ENCODE assay signal across 20 mouse cellular contexts in genomic region chr9:72590861-72591260, GRCm38 (mm10). TPM values are rescaled to one million over a fixed set of nuclear protein-coding genes. Genes with fewer than 3 reads are reported as not detected.
A peak's percentile ranks its signal among the peaks of the same experiment; 100 is the strongest.
DNase-seq lines count a peak whose midpoint lies in the region; ATAC-seq and TF ChIP-seq lines count a peak whose summit lies in the region.
"Had no signal": no experiment of that assay in that cellular context is flagged by ENCODE, and none has a peak within 500 bp of the region (broad histone marks: within the 10 kb centered on the region; RNA-seq: fewer than 3 reads in every experiment).

No protein-coding gene starts in this region.

- no peak for TF ChIP-seq EP300 in CH12.LX (IDR thresholded peaks at IDR 0.05; ENCODE audit: low read length)

- no peak for TF ChIP-seq CTCF in CH12.LX (conservative IDR thresholded peaks at IDR 0.05 in 1 of 2, IDR thresholded peaks at IDR 0.05 in 1 of 2; ENCODE audit: low read depth in 2 of 2, low read length in 2 of 2)
- no peak for TF ChIP-seq CTCF in forebrain, postnatal 0 days (IDR thresholded peaks at IDR 0.05; ENCODE audit: low read depth)

- H3K27ac ChIP-seq in CH12.LX (ENCODE audit: insufficient read depth, low read depth): no peak overlapping the region
- H3K27ac ChIP-seq in forebrain, postnatal 0 days (ENCODE audit: low read depth, low read length): no peak overlapping the region
- no peak overlapping the region for H3K27ac ChIP-seq in forebrain, embryonic 11.5 days (ENCODE audit: low read depth, low read length)

- 100% methylated on average over 1 of the region's 1 CpGs for WGBS in forebrain, postnatal 0 days
- 100% methylated on average over 1 of the region's 1 CpGs for WGBS in forebrain, embryonic 11.5 days

- H3K9me3 ChIP-seq in CH12.LX (replicated peaks; ENCODE audit: low read length): peaks cover 6% of the 10 kb centered on the region
- no peaks in the 10 kb centered on the region for H3K9me3 ChIP-seq in forebrain, postnatal 0 days (ENCODE audit: low read length)
- H3K9me3 ChIP-seq in forebrain, embryonic 11.5 days (ENCODE audit: control insufficient read depth, low read length): no peaks in the 10 kb centered on the region
- H3K9me3 ChIP-seq: G1E had no signal

- no peak for TF ChIP-seq POLR2A in CH12.LX (IDR thresholded peaks at IDR 0.05; ENCODE audit: low read depth, low read length)

- in situ Hi-C loops in CH12.LX (cut with MboI; ENCODE audit: low pct_ligation_motif_present, low pct_unique_long_range_greater_than_20kb, low sequenced_read_pairs): no loop called here

- no peak for ATAC-seq in forebrain, postnatal 0 days
- no peak for ATAC-seq in forebrain, embryonic 11.5 days (replicated peaks; ENCODE audit: low FRiP score)
- ATAC-seq: activated CD4-positive, CD25-positive, alpha-beta regulatory T cell, adult 4 months; CD4-positive, CD25-positive, alpha-beta regulatory T cell, adult 4 months; Patski had no signal

- no peak overlapping the region for H3K4me3 ChIP-seq in CH12.LX (replicated peaks in 1 of 3; ENCODE audit: low read depth in 2 of 3, low read length in 2 of 3, poor library complexity in 1 of 3)
- no peak overlapping the region for H3K4me3 ChIP-seq in forebrain, postnatal 0 days (ENCODE audit: low read depth, low read length)
- no peak overlapping the region for H3K4me3 ChIP-seq in forebrain, embryonic 11.5 days (ENCODE audit: low read depth, low read length)

- H3K4me2 ChIP-seq in CH12.LX (ENCODE audit: insufficient read depth, low read depth, poor library complexity, severe bottlenecking): no peak overlapping the region
- no peak overlapping the region for H3K4me2 ChIP-seq in forebrain, postnatal 0 days (ENCODE audit: low read depth)
- no peak overlapping the region for H3K4me2 ChIP-seq in forebrain, embryonic 11.5 days (ENCODE audit: low read depth, low read length, severe bottlenecking)

- no peak for TF ChIP-seq RAD21 in CH12.LX (IDR thresholded peaks at IDR 0.05; ENCODE audit: low read depth, low read length)

- 0 out of 2 replicates have a peak, but pooled peaks cover 5% of the 10 kb centered on the region for H3K79me2 ChIP-seq in CH12.LX (replicated peaks; ENCODE audit: control insufficient read depth, extremely low read depth, insufficient read depth, poor library complexity, severe bottlenecking)

- peaks cover 2 to 39% of the 10 kb centered on the region in 2 experiments; a peak in 3 of 4 replicates for H3K4me1 ChIP-seq in CH12.LX (ENCODE audit: control insufficient read depth in 1 of 2, insufficient read depth in 2 of 2)
- no peaks in the 10 kb centered on the region for H3K4me1 ChIP-seq in forebrain, postnatal 0 days (ENCODE audit: insufficient read depth)
- H3K4me1 ChIP-seq in forebrain, embryonic 11.5 days (replicated peaks; ENCODE audit: control insufficient read depth, insufficient read depth, low read length): no peaks in the 10 kb centered on the region

- H3K27me3 ChIP-seq in CH12.LX (replicated peaks): no peaks in the 10 kb centered on the region
- no peaks in the 10 kb centered on the region for H3K27me3 ChIP-seq in forebrain, postnatal 0 days (ENCODE audit: insufficient read depth, low read length)
- no peaks in the 10 kb centered on the region for H3K27me3 ChIP-seq in forebrain, embryonic 11.5 days (ENCODE audit: control insufficient read depth, insufficient read depth, low read length)
- H3K27me3 ChIP-seq: Patski had no signal

- H3K9ac ChIP-seq in CH12.LX (ENCODE audit: insufficient read depth, low read depth): no peak overlapping the region
- no peak overlapping the region for H3K9ac ChIP-seq in forebrain, postnatal 0 days
- H3K9ac ChIP-seq in forebrain, embryonic 11.5 days (ENCODE audit: low read length): no peak overlapping the region

- peaks cover 7 to 30% of the 10 kb centered on the region in 2 experiments for H3K36me3 ChIP-seq in CH12.LX (replicated peaks in 1 of 2; ENCODE audit: control insufficient read depth in 1 of 2, insufficient read depth in 1 of 2, low read length in 1 of 2)
- peaks cover 2% of the 10 kb centered on the region; the same call in 1 of the 2 replicates for H3K36me3 ChIP-seq in forebrain, postnatal 0 days (ENCODE audit: insufficient read depth)
- no peaks in the 10 kb centered on the region for H3K36me3 ChIP-seq in forebrain, embryonic 11.5 days (ENCODE audit: control insufficient read depth, insufficient read depth, low read length)

- dilution Hi-C loops in CH12.LX (cut with MboI; ENCODE audit: extremely low pct_ligation_motif_present, extremely low pct_unique_long_range_greater_than_20kb, low sequenced_read_pairs): no loop called here

- peak; percentile 61 for DNase-seq in A20 (ENCODE audit: low read depth, low spot score)
- peak; percentile 64 for DNase-seq in CH12.LX (ENCODE audit: extremely low read depth)
- no peak for DNase-seq in forebrain, postnatal 0 days
- DNase-seq in forebrain, embryonic 11.5 days (ENCODE audit: low spot score): no peak
- DNase-seq: adrenal gland, adult 2 months; adrenal gland, adult 8-10 months; adrenal gland, postnatal 10 days; adrenal gland, postnatal 14 days; adrenal gland, postnatal 25 days; adrenal gland, postnatal 36 days; B cell, adult 2 months; cerebellum, adult 11 months; cerebellum, adult 11-12 months; cerebellum, adult 18-20 months; cerebellum, adult 2 months; cerebellum, adult 8-10 months had no signal

TF ChIP-seq in CH12.LX, 34 proteins besides CTCF, POLR2A, EP300 and RAD21:
- TF ChIP-seq BHLHE40 (IDR thresholded peaks at IDR 0.05; ENCODE audit: low read depth, low read length) (no peak), MYC (IDR thresholded peaks at IDR 0.05; ENCODE audit: low read depth, low read length) (no peak), USF2 (conservative IDR thresholded peaks at IDR 0.05; ENCODE audit: low read depth, low read length) (no peak), MEF2A (IDR thresholded peaks at IDR 0.05; ENCODE audit: borderline replicate concordance, low read depth, low read length) (no peak), POLR2AphosphoS2 (IDR thresholded peaks at IDR 0.05; ENCODE audit: low read depth, low read length) (no peak), JUN (IDR thresholded peaks at IDR 0.05; ENCODE audit: insufficient read depth, low read depth, low read length) (no peak), ZMIZ1 (IDR thresholded peaks at IDR 0.05; ENCODE audit: low read depth, low read length) (no peak), RCOR1 (conservative IDR thresholded peaks at IDR 0.05; ENCODE audit: low read depth, low read length) (no peak), CHD1 (IDR thresholded peaks at IDR 0.05; ENCODE audit: low read depth, low read length) (no peak), HCFC1 (IDR thresholded peaks at IDR 0.05; ENCODE audit: low read depth, low read length) (no peak), SMC3 (IDR thresholded peaks at IDR 0.05; ENCODE audit: low read depth, low read length) (no peak), TCF12 (IDR thresholded peaks at IDR 0.05; ENCODE audit: low read depth, low read length) (no peak), NELFE (IDR thresholded peaks at IDR 0.05; ENCODE audit: low read depth, low read length) (no peak)

RNA-seq across cellular contexts. Expression of gene Rfx7, which starts 58.8 kb away (rescaled TPM):
- total RNA-seq in CH12.LX (2012; rRNA removed) (18.4 and 21.0 TPM in 2 replicates), CH12.LX (2014; rRNA removed) (27.3 and 30.0 TPM in 2 replicates)
- 42.2 and 49.9 TPM in 2 replicates for polyA plus RNA-seq in CH12.LX (2012; ENCODE audit: insufficient read length, low read depth)
- total RNA-seq in forebrain, postnatal 0 days (2014; rRNA removed): 29.5 and 44.8 TPM in 2 replicates
- polyA plus RNA-seq in forebrain, postnatal 0 days (2015; fragmentation: Nextera tagmentation; extraction: Ambion mirVana): 7.7 and 10.8 TPM in 2 replicates
- polyA plus RNA-seq in forebrain, embryonic 11.5 days (2014; fragmentation: Nextera tagmentation; extraction: Ambion mirVana): 27.0 and 28.0 TPM in 2 replicates

Comparison
In these comparisons a context has a peak if more than half of its experiments do, and no peak if none do; other contexts are left out.
1. DNase-seq: peak in A20 (single experiment) and CH12.LX (single experiment); none in forebrain, postnatal 0 days (single experiment) and forebrain, embryonic 11.5 days (single experiment).